Mouse (Mus musculus): ENCODE results near the gene Asz1. TPM values are rescaled to one million over a fixed set of nuclear protein-coding genes. Genes with fewer than 3 reads are reported as not detected.

Gene Asz1
- polyA plus RNA-seq (2014; fragmentation: Nextera tagmentation; extraction: Ambion mirVana): not detected in 2 replicates

- Histone ChIP-seq H3K4me2 (ENCODE audit: low read depth, severe bottlenecking) (no peak within 1 kb of the TSS), H3K4me3 (ENCODE audit: low read depth, low read length) (no peak within 1 kb of the TSS), H3K27me3 (ENCODE audit: control insufficient read depth, insufficient read depth, low read length) (no peaks in the 10 kb centered on the region), H3K4me1 (ENCODE audit: control insufficient read depth, insufficient read depth, low read length) (no peaks in the 10 kb centered on the region), H3K9ac (ENCODE audit: low read length) (no peak within 1 kb of the TSS), H3K9me3 (ENCODE audit: control insufficient read depth, low read length) (no peaks in the 10 kb centered on the region), H3K36me3 (ENCODE audit: control insufficient read depth, insufficient read depth, low read length) (no peaks in the 10 kb centered on the region), H3K27ac (replicated peaks; ENCODE audit: low read depth, low read length) (no peak within 1 kb of the TSS)
- ATAC-seq (ENCODE audit: insufficient number of reproducible peaks, low FRiP score, low TSS enrichment, low read depth) (no peak), DNase-seq (ENCODE audit: low spot score) (no peak)
- WGBS: 93% methylated on average over 22 of the region's 22 CpGs
These were observed at the start of gene Asz1 for GRCm38 (mm10) chr6:18108934-18109333. Gene Asz1, minus strand, starts transcription at chr6:18109061.

- H3K4me1 ChIP-seq (ENCODE audit: control insufficient read depth, insufficient read depth, low read length): no peaks in the 10 kb centered on the region
- WGBS: 77% methylated on average over 4 of the region's 4 CpGs
- H3K27ac ChIP-seq (replicated peaks; ENCODE audit: low read depth, low read length): no peak overlapping the region
These were observed 44.2 kb upstream of the Asz1 start for GRCm38 (mm10) chr6:18153031-18153430.

GRCm38 (mm10) chr6:18135246-18135645 is 26.4 kb upstream of the Asz1 start:
- DNase-seq (ENCODE audit: low spot score) (no peak), ATAC-seq (ENCODE audit: insufficient number of reproducible peaks, low FRiP score, low TSS enrichment, low read depth) (no peak)
- Histone ChIP-seq H3K27me3 (ENCODE audit: control insufficient read depth, insufficient read depth, low read length) (no peaks in the 10 kb centered on the region), H3K27ac (replicated peaks; ENCODE audit: low read depth, low read length) (no peak overlapping the region), H3K9ac (ENCODE audit: low read length) (no peak overlapping the region), H3K4me1 (ENCODE audit: control insufficient read depth, insufficient read depth, low read length) (no peaks in the 10 kb centered on the region), H3K4me2 (ENCODE audit: low read depth, severe bottlenecking) (no peak overlapping the region), H3K9me3 (ENCODE audit: control insufficient read depth, low read length) (no peaks in the 10 kb centered on the region), H3K4me3 (ENCODE audit: low read depth, low read length) (no peak overlapping the region), H3K36me3 (ENCODE audit: control insufficient read depth, insufficient read depth, low read length) (no peaks in the 10 kb centered on the region)
- 38% methylated on average over 1 of the region's 1 CpGs for WGBS

More at GRCm38 (mm10) chr6:18153031-18153430, 44.2 kb upstream of the Asz1 start:
- Histone ChIP-seq H3K4me3 (ENCODE audit: low read depth, low read length) (no peak overlapping the region), H3K36me3 (ENCODE audit: control insufficient read depth, insufficient read depth, low read length) (no peaks in the 10 kb centered on the region), H3K4me2 (ENCODE audit: low read depth, severe bottlenecking) (no peak overlapping the region), H3K9ac (ENCODE audit: low read length) (no peak overlapping the region), H3K9me3 (ENCODE audit: control insufficient read depth, low read length) (no peaks in the 10 kb centered on the region), H3K27me3 (ENCODE audit: control insufficient read depth, insufficient read depth, low read length) (no peaks in the 10 kb centered on the region)
- ATAC-seq (ENCODE audit: insufficient number of reproducible peaks, low FRiP score, low TSS enrichment, low read depth) (no peak), DNase-seq (ENCODE audit: low spot score) (no peak)

- 85% methylated on average over 4 of the region's 4 CpGs for WGBS
- no peak overlapping the region for H3K4me2 ChIP-seq (ENCODE audit: low read depth, severe bottlenecking)
- H3K36me3 ChIP-seq (ENCODE audit: control insufficient read depth, insufficient read depth, low read length): no peaks in the 10 kb centered on the region
- H3K9ac ChIP-seq (ENCODE audit: low read length): no peak overlapping the region
- DNase-seq (ENCODE audit: low spot score) (no peak), ATAC-seq (ENCODE audit: insufficient number of reproducible peaks, low FRiP score, low TSS enrichment, low read depth) (no peak)
- H3K4me3 ChIP-seq (ENCODE audit: low read depth, low read length): no peak overlapping the region
- H3K27me3 ChIP-seq (ENCODE audit: control insufficient read depth, insufficient read depth, low read length): no peaks in the 10 kb centered on the region
- H3K27ac ChIP-seq (replicated peaks; ENCODE audit: low read depth, low read length): no peak overlapping the region
- H3K4me1 ChIP-seq (ENCODE audit: control insufficient read depth, insufficient read depth, low read length): no peaks in the 10 kb centered on the region
- H3K9me3 ChIP-seq (ENCODE audit: control insufficient read depth, low read length): no peaks in the 10 kb centered on the region
These were observed 19.2 kb upstream of the Asz1 start for GRCm38 (mm10) chr6:18128059-18128458.

- DNase-seq (ENCODE audit: low spot score): no peak
- Histone ChIP-seq H3K4me1 (ENCODE audit: control insufficient read depth, insufficient read depth, low read length) (no peaks in the 10 kb centered on the region), H3K36me3 (ENCODE audit: control insufficient read depth, insufficient read depth, low read length) (no peaks in the 10 kb centered on the region), H3K9me3 (ENCODE audit: control insufficient read depth, low read length) (no peaks in the 10 kb centered on the region), H3K27me3 (ENCODE audit: control insufficient read depth, insufficient read depth, low read length) (no peaks in the 10 kb centered on the region), H3K27ac (replicated peaks; ENCODE audit: low read depth, low read length) (no peak overlapping the region), H3K9ac (ENCODE audit: low read length) (no peak overlapping the region), H3K4me3 (ENCODE audit: low read depth, low read length) (no peak overlapping the region), H3K4me2 (ENCODE audit: low read depth, severe bottlenecking) (no peak overlapping the region)
- no peak for ATAC-seq (ENCODE audit: insufficient number of reproducible peaks, low FRiP score, low TSS enrichment, low read depth)
- 75% methylated on average over 2 of the region's 2 CpGs for WGBS
These were observed 18.5 kb upstream of the Asz1 start for GRCm38 (mm10) chr6:18127206-18127983.

- Histone ChIP-seq H3K27ac (replicated peaks; ENCODE audit: low read depth, low read length) (no peak overlapping the region), H3K27me3 (ENCODE audit: control insufficient read depth, insufficient read depth, low read length) (no peaks in the 10 kb centered on the region), H3K4me2 (ENCODE audit: low read depth, severe bottlenecking) (no peak overlapping the region), H3K9me3 (ENCODE audit: control insufficient read depth, low read length) (no peaks in the 10 kb centered on the region), H3K4me1 (ENCODE audit: control insufficient read depth, insufficient read depth, low read length) (no peaks in the 10 kb centered on the region), H3K9ac (ENCODE audit: low read length) (no peak overlapping the region), H3K4me3 (ENCODE audit: low read depth, low read length) (no peak overlapping the region), H3K36me3 (ENCODE audit: control insufficient read depth, insufficient read depth, low read length) (no peaks in the 10 kb centered on the region)
- 32% methylated on average over 1 of the region's 1 CpGs for WGBS
- DNase-seq (ENCODE audit: low spot score) (no peak), ATAC-seq (ENCODE audit: insufficient number of reproducible peaks, low FRiP score, low TSS enrichment, low read depth) (no peak)
These were observed 12.0 kb downstream of the Asz1 start for GRCm38 (mm10) chr6:18096861-18097260.

- Histone ChIP-seq H3K4me2 (ENCODE audit: low read depth, severe bottlenecking) (no peak overlapping the region), H3K9me3 (ENCODE audit: control insufficient read depth, low read length) (no peaks in the 10 kb centered on the region), H3K27ac (replicated peaks; ENCODE audit: low read depth, low read length) (no peak overlapping the region), H3K4me1 (ENCODE audit: control insufficient read depth, insufficient read depth, low read length) (no peaks in the 10 kb centered on the region), H3K9ac (ENCODE audit: low read length) (no peak overlapping the region), H3K36me3 (ENCODE audit: control insufficient read depth, insufficient read depth, low read length) (no peaks in the 10 kb centered on the region), H3K4me3 (ENCODE audit: low read depth, low read length) (no peak overlapping the region), H3K27me3 (ENCODE audit: control insufficient read depth, insufficient read depth, low read length) (no peaks in the 10 kb centered on the region)
- ATAC-seq (ENCODE audit: insufficient number of reproducible peaks, low FRiP score, low TSS enrichment, low read depth) (no peak), DNase-seq (ENCODE audit: low spot score) (no peak)
- 82% methylated on average over 5 of the region's 5 CpGs for WGBS
These were observed 19.8 kb downstream of the Asz1 start for GRCm38 (mm10) chr6:18089098-18089497.

- Histone ChIP-seq H3K4me3 (ENCODE audit: low read depth, low read length) (no peak overlapping the region), H3K27ac (replicated peaks; ENCODE audit: low read depth, low read length) (no peak overlapping the region), H3K9me3 (ENCODE audit: control insufficient read depth, low read length) (no peaks in the 10 kb centered on the region), H3K4me1 (ENCODE audit: control insufficient read depth, insufficient read depth, low read length) (no peaks in the 10 kb centered on the region), H3K4me2 (ENCODE audit: low read depth, severe bottlenecking) (no peak overlapping the region), H3K27me3 (ENCODE audit: control insufficient read depth, insufficient read depth, low read length) (no peaks in the 10 kb centered on the region), H3K9ac (ENCODE audit: low read length) (no peak overlapping the region), H3K36me3 (ENCODE audit: control insufficient read depth, insufficient read depth, low read length) (no peaks in the 10 kb centered on the region)
- WGBS: 66% methylated on average over 5 of the region's 5 CpGs
- ATAC-seq (ENCODE audit: insufficient number of reproducible peaks, low FRiP score, low TSS enrichment, low read depth) (no peak), DNase-seq (ENCODE audit: low spot score) (no peak)
These were observed 21.6 kb downstream of the Asz1 start for GRCm38 (mm10) chr6:18087160-18087804.

Measured in limb, embryonic 11.5 days (tissue).